Mouse (Mus musculus): ENCODE measurements around the gene Dnah2. TPM values are rescaled to one million over a fixed set of nuclear protein-coding genes. Genes with fewer than 3 reads are reported as not detected.

Dnah2 gene
- total and polyA plus RNA-seq, 2 experiments from 2014 or later = 3.9 to 9.5 TPM

DNA sequence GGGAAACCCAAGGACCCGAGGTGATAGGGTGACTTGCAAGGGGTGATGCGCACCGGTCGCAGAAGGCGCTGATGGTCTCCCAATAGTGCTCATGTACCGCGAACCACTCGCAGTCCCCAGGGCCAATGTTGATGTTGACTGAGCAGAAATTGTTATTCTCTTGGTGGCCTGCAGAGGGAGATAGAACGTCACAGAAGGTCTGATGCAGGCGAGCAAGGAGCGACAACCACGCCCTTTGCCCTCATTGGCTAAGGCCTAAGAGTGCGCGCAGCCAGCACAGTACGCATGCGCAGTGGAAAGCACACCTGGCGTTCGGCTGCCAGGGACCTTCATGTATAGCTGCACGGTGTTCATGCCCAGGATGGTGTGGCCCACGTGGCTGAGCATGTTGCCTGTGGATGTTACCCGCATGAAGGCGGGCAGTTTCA, 147.7 kb downstream of the Dnah2 start:
- DNase-seq (ENCODE audit: low spot score) (peak; percentile 98), ATAC-seq (ENCODE audit: low FRiP score) (peak; percentile 64)
- TF ChIP-seq CTCF (IDR thresholded peaks at IDR 0.05) = peak; percentile 94
- 0 out of 2 replicates have a peak overlapping the region, but pooled peaks have one; percentile 19 for H3K9ac ChIP-seq (replicated peaks; ENCODE audit: low read length, poor library complexity, severe bottlenecking)
- no peaks in the 10 kb centered on the region for H3K4me1 ChIP-seq (ENCODE audit: insufficient read depth, low read length)
- no peaks in the 10 kb centered on the region for H3K9me3 ChIP-seq (ENCODE audit: low read length)
- no peak overlapping the region for H3K27ac ChIP-seq (ENCODE audit: low read depth, low read length)
- H3K4me2 ChIP-seq (ENCODE audit: low read depth, low read length, poor library complexity, severe bottlenecking) = no peak overlapping the region
- no peak overlapping the region for H3K4me3 ChIP-seq (ENCODE audit: low read depth, low read length)
- H3K27me3 ChIP-seq (ENCODE audit: insufficient read depth, low read length) = no peaks in the 10 kb centered on the region
- 19% methylated on average over 22 of the region's 22 CpGs for WGBS
- peaks cover 57% of the 10 kb centered on the region for H3K36me3 ChIP-seq (ENCODE audit: insufficient read depth, low read length)

DNA sequence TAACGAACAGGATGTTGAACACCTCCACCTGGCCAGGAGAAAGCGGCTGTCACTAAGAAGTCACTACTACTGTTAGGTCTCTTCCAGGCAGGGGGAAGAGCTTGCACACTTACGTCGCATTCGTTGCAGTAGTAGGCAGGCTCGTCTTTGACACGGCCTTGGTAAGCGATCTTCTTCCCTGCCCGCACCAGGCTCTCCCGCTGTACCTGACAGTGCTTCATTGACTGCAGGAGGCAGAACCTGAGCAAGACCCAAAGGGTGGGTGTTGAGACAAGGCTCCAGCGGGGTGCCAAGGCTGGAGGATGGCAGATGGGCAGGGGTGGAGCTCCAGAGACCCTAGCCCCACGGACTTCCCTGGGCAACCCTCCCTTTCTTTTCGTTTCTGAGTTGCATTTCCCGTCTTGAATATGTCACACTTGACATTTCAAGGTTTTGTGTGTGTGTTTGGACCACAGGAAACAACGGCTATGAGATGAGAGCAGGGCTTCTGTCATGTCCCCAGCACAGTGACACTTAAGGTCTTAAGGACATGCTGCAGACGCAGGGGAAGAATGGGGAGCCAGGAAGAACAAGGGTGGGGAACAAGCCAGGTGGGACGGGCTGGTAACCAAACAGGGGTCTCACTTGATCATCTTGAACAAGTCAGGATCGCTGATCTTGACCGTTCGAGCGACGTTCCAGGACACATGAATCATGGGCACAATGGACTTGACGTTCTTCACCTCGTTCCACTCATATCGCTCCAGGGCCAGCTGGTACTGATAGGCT, 148.6 kb downstream of the Dnah2 start:
- ATAC-seq (ENCODE audit: low FRiP score) (no peak), DNase-seq (ENCODE audit: low spot score) (no peak)
- 69% methylated on average over 25 of the region's 25 CpGs for WGBS
- no peak for TF ChIP-seq CTCF (IDR thresholded peaks at IDR 0.05)
- Histone ChIP-seq H3K9me3 (ENCODE audit: low read length) (no peaks in the 10 kb centered on the region), H3K27ac (ENCODE audit: low read depth, low read length) (no peak overlapping the region), H3K4me2 (ENCODE audit: low read depth, low read length, poor library complexity, severe bottlenecking) (no peak overlapping the region), H3K4me1 (ENCODE audit: insufficient read depth, low read length) (no peaks in the 10 kb centered on the region), H3K27me3 (ENCODE audit: insufficient read depth, low read length) (no peaks in the 10 kb centered on the region), H3K9ac (replicated peaks; ENCODE audit: low read length, poor library complexity, severe bottlenecking) (no peak overlapping the region), H3K4me3 (ENCODE audit: low read depth, low read length) (no peak overlapping the region), H3K36me3 (ENCODE audit: insufficient read depth, low read length) (peaks cover 47% of the 10 kb centered on the region)

DNA sequence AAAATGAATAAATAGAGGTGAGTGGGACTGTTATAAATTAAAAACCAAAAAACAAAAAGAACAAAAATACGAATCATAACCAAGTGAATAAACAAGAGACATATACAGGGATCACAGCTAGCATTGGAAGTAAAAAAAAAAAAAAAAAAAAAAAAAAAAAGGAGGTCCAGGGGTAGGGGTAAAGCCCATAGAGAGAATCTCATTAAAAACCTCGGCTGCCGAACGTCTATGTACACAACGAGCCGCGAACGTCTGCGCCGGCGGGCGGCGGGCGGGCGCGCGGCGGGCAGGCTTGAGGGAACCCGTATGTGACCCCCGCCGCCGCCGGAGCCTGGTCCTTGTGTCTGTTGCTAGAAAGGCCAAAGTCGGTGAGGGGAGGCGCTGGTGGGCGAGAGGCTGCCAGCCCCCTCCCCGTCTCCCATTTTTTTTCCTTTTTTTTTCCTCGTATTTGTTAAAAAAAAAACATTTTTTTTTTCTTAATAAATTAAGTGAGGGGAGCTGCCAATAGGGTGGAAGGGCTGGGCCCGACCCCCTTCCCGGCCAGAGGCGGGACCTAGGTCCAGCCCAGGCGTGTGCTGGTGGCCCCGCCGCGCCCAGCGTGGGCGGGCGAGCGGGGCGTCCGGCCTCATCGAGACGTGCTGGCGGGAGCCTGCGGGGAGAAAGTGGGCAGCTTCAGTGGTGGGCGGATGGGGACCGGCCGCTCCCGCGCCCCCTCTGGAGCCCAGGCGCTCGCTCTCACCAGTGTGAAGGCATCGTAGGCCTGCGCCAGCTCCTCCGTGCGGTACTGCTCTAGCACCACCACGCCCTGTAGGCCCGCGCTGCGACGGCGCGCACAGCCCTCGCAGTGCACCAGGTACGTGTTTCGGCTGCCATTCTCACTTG, 149.5 kb downstream of the Dnah2 start:
- no peak for TF ChIP-seq CTCF (IDR thresholded peaks at IDR 0.05)
- DNase-seq (ENCODE audit: low spot score) (no peak), ATAC-seq (ENCODE audit: low FRiP score) (no peak)
- no peak overlapping the region for H3K4me3 ChIP-seq (ENCODE audit: low read depth, low read length)
- no peaks in the 10 kb centered on the region for H3K4me1 ChIP-seq (ENCODE audit: insufficient read depth, low read length)
- no peak overlapping the region for H3K4me2 ChIP-seq (ENCODE audit: low read depth, low read length, poor library complexity, severe bottlenecking)
- peaks cover 39% of the 10 kb centered on the region for H3K36me3 ChIP-seq (ENCODE audit: insufficient read depth, low read length)
- H3K27ac ChIP-seq (ENCODE audit: low read depth, low read length) = no peak overlapping the region
- no peaks in the 10 kb centered on the region for H3K9me3 ChIP-seq (ENCODE audit: low read length)
- 25% methylated on average over 54 of the region's 66 CpGs for WGBS
- no peak overlapping the region for H3K9ac ChIP-seq (replicated peaks; ENCODE audit: low read length, poor library complexity, severe bottlenecking)
- no peaks in the 10 kb centered on the region for H3K27me3 ChIP-seq (ENCODE audit: insufficient read depth, low read length)

DNA sequence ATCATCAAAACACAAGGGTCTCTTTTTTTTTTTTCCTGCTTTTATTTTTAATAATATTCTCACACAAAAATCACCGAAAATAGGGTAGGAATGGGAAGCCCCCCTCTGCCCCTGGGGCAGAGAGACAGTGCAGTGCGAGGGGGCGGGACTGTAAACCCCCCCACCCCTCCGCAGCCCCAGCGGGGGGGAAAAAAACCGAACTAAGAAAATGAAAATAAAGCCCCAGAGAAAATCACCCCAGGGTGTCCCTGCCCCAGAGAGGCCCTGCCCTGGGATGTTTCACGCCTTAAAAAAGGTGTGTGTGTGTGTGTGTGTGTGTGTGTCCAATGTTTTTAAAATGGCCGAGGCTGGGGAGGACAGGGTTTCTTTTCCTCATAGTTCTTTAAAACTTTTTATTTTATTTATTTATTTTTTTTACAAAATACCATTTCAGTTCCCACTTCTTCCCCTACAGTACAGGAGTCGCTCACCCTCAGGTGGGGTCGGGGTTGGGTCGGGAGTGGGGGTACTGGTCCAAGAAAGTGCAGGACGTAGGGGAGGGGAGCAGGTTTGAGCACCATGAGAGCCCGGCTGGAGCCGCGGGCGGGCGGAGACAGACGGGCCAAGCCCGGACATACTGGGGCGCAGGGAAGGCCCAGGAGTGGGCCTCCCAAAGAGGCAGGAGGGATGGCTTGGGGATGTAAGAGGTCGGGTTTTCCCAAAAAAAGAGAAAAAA, 150.3 kb downstream of the Dnah2 start:
- 0 out of 2 replicates have a peak overlapping the region, but pooled peaks have one; percentile 36 for H3K9ac ChIP-seq (replicated peaks; ENCODE audit: low read length, poor library complexity, severe bottlenecking)
- no peaks in the 10 kb centered on the region for H3K27me3 ChIP-seq (ENCODE audit: insufficient read depth, low read length)
- H3K4me2 ChIP-seq (ENCODE audit: low read depth, low read length, poor library complexity, severe bottlenecking) = no peak overlapping the region
- peaks cover 31% of the 10 kb centered on the region for H3K36me3 ChIP-seq (ENCODE audit: insufficient read depth, low read length)
- no peaks in the 10 kb centered on the region for H3K4me1 ChIP-seq (ENCODE audit: insufficient read depth, low read length)
- TF ChIP-seq CTCF (IDR thresholded peaks at IDR 0.05) = no peak
- DNase-seq (ENCODE audit: low spot score) = no peak
- no peak overlapping the region for H3K27ac ChIP-seq (ENCODE audit: low read depth, low read length)
- 27% methylated on average over 21 of the region's 21 CpGs for WGBS
- no peaks in the 10 kb centered on the region for H3K9me3 ChIP-seq (ENCODE audit: low read length)
- H3K4me3 ChIP-seq (ENCODE audit: low read depth, low read length) = no peak overlapping the region
- ATAC-seq (ENCODE audit: low FRiP score) = no peak

DNA sequence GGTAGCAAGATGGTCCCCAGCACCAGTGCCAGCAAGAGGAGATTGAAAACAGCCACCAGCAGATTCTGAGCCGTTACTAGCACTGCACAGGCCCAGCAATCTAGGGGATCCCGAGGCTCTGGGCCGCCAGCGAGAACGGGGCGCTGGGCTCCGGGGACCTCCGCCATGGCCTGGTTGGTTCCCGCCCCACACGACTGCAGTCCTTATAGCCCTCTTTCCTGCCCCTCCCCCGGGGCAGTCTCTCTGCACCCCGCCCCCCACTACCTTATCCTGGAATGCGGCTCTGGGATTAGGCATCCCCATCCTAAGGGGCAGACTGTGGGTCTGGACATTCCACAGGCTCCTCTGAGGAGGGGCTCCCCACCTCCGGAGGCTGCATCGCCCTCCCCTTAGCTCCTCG, 150.9 kb downstream of the Dnah2 start, which contains the start of gene Tmem88:
TSS of gene Tmem88 (minus strand) at position 176 of the 400 bp plus-strand sequence.
- WGBS = 12% methylated on average over 16 of the region's 16 CpGs
- TF ChIP-seq CTCF (IDR thresholded peaks at IDR 0.05) = no peak
- DNase-seq (ENCODE audit: low spot score) (no peak), ATAC-seq (ENCODE audit: low FRiP score) (no peak)
- 0 out of 2 replicates have a peak within 1 kb of the TSS, but pooled peaks have one; percentile 26 for H3K4me2 ChIP-seq (ENCODE audit: low read depth, low read length, poor library complexity, severe bottlenecking)
- no peaks in the 10 kb centered on the region for H3K27me3 ChIP-seq (ENCODE audit: insufficient read depth, low read length)
- no peaks in the 10 kb centered on the region for H3K9me3 ChIP-seq (ENCODE audit: low read length)
- H3K9ac ChIP-seq (replicated peaks; ENCODE audit: low read length, poor library complexity, severe bottlenecking) = peak within 1 kb of the TSS; percentile 36; the same call in 1 of the 2 replicates
- no peak within 1 kb of the TSS for H3K4me3 ChIP-seq (ENCODE audit: low read depth, low read length)
- H3K36me3 ChIP-seq (ENCODE audit: insufficient read depth, low read length) = peaks cover 26% of the 10 kb centered on the region
- H3K4me1 ChIP-seq (ENCODE audit: insufficient read depth, low read length) = no peaks in the 10 kb centered on the region
- peak within 1 kb of the TSS; percentile 32; the same call in 1 of the 2 replicates for H3K27ac ChIP-seq (ENCODE audit: low read depth, low read length)
